Mouse (Mus musculus): ENCODE measurements around the gene Metap1. TPM values are rescaled to one million over a fixed set of nuclear protein-coding genes. Genes with fewer than 3 reads are reported as not detected.

Metap1 gene
- polyA plus RNA-seq (2014; fragmentation: Nextera tagmentation; extraction: Ambion mirVana): 49.2 and 53.7 TPM in 2 replicates

DNA sequence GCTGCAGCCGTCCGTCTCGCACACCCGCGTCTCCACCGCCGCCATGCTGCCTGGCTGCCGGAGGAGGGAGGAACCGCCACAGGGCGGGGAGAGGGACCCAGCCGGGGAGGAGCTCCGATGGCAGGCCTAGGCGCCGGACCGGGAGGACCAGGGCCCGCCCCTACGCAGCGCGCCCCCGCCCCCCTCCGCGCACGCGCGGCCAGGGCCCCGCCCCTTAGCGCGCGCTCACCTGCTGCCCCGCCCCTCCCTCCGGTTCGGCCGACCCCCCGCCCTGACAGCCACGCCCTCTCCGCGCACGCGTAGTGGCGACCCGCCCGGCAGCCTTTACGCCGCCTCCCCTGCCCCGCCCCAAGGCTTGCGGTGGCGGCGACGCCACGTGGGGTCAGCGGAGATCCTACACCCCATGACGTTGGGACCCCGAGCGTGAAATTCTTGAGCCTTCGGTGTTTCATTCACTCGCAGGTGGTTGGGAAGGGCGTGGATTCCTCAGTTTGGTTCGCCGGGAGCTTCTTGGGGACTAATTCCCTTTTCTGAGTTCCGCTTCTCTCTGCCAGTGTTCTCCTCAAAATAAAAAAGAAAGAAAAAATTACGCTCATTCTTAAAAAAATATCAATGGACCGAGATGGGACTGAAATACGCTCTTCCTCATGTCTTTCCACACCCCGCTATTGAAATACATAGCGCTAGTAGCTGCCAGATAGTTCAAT lies at the start of gene Metap1:
Metap1 (minus strand) TSS at position 189 of the 707 bp plus-strand sequence.
- Histone ChIP-seq H3K9me3 (ENCODE audit: control insufficient read depth, low read length) (no peaks in the 10 kb centered on the region), H3K4me1 (ENCODE audit: control insufficient read depth, insufficient read depth, low read length) (peaks cover 8% of the 10 kb centered on the region), H3K36me3 (ENCODE audit: control insufficient read depth, insufficient read depth, low read length) (peaks cover 4% of the 10 kb centered on the region; the same call in 1 of the 2 replicates), H3K9ac (ENCODE audit: low read length) (peak within 1 kb of the TSS; percentile 84), H3K4me2 (peak within 1 kb of the TSS; percentile 68), H3K27me3 (ENCODE audit: control insufficient read depth, insufficient read depth, low read length) (no peaks in the 10 kb centered on the region), H3K4me3 (ENCODE audit: low read depth, low read length) (peak within 1 kb of the TSS; percentile 77), H3K27ac (ENCODE audit: low read depth, low read length) (peak within 1 kb of the TSS; percentile 7; the same call in 1 of the 2 replicates)
- DNase-seq (ENCODE audit: low spot score, missing footprints) (peak; percentile 100), ATAC-seq (ENCODE audit: low FRiP score) (peak; percentile 99)
- WGBS: 2% methylated on average over 48 of the region's 65 CpGs

DNA sequence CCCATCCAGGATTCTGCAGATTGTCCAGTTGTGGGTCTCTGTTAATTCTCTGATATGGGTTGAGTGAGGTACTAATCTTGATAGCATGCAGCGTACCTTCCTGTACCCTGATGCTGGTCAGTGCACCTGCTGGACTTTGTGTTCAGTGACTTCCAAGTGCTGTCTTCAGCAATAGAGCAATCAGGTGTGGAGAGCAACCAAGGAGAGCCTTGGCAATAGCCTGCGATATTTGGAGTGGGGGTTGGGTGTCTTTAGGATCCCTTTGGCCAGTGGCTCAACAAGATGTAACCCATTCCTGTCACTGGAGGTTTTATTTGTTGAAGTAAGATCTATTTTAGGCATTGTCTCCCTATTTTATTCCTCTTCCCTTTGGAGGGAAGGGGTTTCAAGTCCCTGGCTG lies 46.7 kb upstream of the Metap1 start:
- Histone ChIP-seq H3K4me3 (ENCODE audit: low read depth, low read length) (no peak overlapping the region), H3K36me3 (ENCODE audit: control insufficient read depth, insufficient read depth, low read length) (no peaks in the 10 kb centered on the region), H3K4me2 (no peak overlapping the region), H3K9ac (ENCODE audit: low read length) (no peak overlapping the region), H3K4me1 (ENCODE audit: control insufficient read depth, insufficient read depth, low read length) (0 out of 2 replicates have a peak, but pooled peaks cover 3% of the 10 kb centered on the region), H3K9me3 (ENCODE audit: control insufficient read depth, low read length) (no peaks in the 10 kb centered on the region), H3K27ac (ENCODE audit: low read depth, low read length) (no peak overlapping the region), H3K27me3 (ENCODE audit: control insufficient read depth, insufficient read depth, low read length) (no peaks in the 10 kb centered on the region)
- DNase-seq (ENCODE audit: low spot score, missing footprints): no peak
- no peak for ATAC-seq (ENCODE audit: low FRiP score)
- WGBS: 96% methylated on average over 2 of the region's 2 CpGs

DNA sequence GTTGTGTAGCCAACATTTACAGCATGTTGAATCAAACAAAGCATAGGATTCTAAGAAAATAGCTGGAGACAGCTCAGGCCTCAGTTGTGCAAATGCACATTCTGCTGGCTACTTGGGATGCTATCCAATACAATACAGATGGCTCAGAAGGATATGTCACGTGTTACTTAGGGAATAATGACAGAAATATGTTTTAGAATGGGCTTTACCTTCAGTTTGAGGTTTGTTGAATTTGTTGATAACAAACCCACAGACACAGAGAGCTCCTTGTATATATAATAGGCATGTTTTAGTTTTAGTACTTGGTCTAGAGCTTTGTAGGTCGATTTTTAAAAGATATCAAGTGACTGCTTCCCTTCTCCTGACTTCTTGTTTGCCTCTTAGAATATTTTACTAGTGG lies 43.4 kb upstream of the Metap1 start:
- Histone ChIP-seq H3K4me3 (ENCODE audit: low read depth, low read length) (no peak overlapping the region), H3K4me1 (ENCODE audit: control insufficient read depth, insufficient read depth, low read length) (peaks cover 19% of the 10 kb centered on the region), H3K4me2 (no peak overlapping the region), H3K27me3 (ENCODE audit: control insufficient read depth, insufficient read depth, low read length) (no peaks in the 10 kb centered on the region), H3K27ac (ENCODE audit: low read depth, low read length) (no peak overlapping the region), H3K9ac (ENCODE audit: low read length) (no peak overlapping the region), H3K36me3 (ENCODE audit: control insufficient read depth, insufficient read depth, low read length) (no peaks in the 10 kb centered on the region), H3K9me3 (ENCODE audit: control insufficient read depth, low read length) (no peaks in the 10 kb centered on the region)
- no peak for ATAC-seq (ENCODE audit: low FRiP score)
- 75% methylated on average over 2 of the region's 2 CpGs for WGBS
- DNase-seq (ENCODE audit: low spot score, missing footprints): no peak

DNA sequence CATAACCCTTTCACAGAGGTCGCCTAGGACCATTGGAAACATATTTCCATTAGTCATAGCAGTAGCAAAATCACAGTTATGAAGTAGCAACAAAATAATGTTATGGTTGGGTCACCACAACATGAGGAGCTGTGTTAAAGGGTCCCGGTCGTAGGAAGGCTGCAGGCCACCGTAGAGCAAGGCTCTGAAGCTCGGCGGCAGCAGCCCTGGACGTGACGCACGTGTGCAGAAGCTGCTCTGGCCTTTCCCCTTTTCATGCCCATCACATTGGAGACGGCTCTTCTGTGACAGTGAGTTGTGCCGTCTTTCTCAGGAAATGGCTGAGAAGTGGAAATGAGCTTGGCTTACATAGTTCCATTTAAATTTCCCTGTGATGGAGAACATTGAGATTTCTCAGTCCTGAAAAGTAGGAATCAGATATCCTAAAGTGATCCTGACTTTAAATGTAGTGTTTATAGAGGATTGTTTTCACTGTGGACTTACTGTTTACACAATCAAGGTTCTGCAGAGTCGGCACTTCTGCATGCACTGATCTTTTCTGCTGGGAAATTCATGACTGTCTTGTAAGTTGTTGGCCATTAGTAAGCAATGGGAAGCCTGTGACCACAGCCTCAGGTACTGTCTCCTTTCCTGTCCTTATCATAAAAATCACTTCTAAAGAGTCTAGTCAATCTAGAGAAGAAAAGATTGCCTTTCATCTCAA lies 42.3 kb upstream of the Metap1 start:
- ATAC-seq (ENCODE audit: low FRiP score) (no peak), DNase-seq (ENCODE audit: low spot score, missing footprints) (no peak)
- no peaks in the 10 kb centered on the region for H3K9me3 ChIP-seq (ENCODE audit: control insufficient read depth, low read length)
- no peak overlapping the region for H3K9ac ChIP-seq (ENCODE audit: low read length)
- H3K27ac ChIP-seq (ENCODE audit: low read depth, low read length): no peak overlapping the region
- 71% methylated on average over 12 of the region's 12 CpGs for WGBS
- no peak overlapping the region for H3K4me2 ChIP-seq
- H3K4me3 ChIP-seq (ENCODE audit: low read depth, low read length): no peak overlapping the region
- H3K36me3 ChIP-seq (ENCODE audit: control insufficient read depth, insufficient read depth, low read length): no peaks in the 10 kb centered on the region
- H3K4me1 ChIP-seq (ENCODE audit: control insufficient read depth, insufficient read depth, low read length): peaks cover 19% of the 10 kb centered on the region
- no peaks in the 10 kb centered on the region for H3K27me3 ChIP-seq (ENCODE audit: control insufficient read depth, insufficient read depth, low read length)

DNA sequence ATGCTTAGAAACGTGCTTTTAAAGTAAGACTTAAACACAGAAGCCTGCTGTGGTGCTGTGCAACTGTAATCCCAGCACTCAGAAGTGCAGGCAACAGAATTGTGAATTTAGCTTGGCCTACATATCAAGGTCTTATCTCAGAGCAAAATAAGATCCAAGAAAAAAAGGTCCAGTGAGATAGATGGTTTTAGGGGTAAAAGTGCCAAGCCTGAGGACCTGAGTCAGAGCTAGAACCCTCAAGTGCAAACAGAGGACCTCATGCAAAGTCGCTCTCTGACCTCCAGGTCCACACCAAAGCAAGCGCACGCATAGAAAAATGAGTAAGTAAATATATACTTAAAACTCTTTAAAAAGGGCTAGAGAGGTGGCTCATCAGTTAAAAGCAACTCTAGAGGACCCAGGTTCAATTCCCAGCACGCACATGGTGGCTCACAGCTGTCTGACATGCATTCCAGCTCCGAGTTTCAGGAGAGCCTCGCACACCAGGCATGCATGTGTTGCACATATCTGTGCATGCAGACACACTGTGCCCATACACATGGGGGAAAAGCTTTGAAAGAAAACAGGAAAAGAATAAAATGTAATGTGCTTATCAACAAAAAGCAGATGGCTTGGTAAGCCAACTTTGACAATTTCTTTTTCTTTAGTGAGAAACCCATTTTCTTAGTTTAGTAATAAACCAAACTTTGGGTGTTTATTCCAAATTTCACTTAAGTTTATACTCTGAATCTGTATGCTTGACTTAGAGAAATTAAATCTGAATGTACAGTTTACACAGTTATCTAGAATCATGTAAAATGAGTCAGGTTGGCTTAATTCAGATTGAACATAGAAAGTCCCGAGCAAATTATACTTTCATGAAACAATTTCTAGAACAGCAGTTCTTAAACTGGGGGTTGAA lies 41.5 kb upstream of the Metap1 start:
- Histone ChIP-seq H3K9ac (ENCODE audit: low read length) (no peak overlapping the region), H3K27ac (ENCODE audit: low read depth, low read length) (no peak overlapping the region), H3K4me2 (no peak overlapping the region), H3K9me3 (ENCODE audit: control insufficient read depth, low read length) (no peaks in the 10 kb centered on the region), H3K27me3 (ENCODE audit: control insufficient read depth, insufficient read depth, low read length) (no peaks in the 10 kb centered on the region), H3K4me1 (ENCODE audit: control insufficient read depth, insufficient read depth, low read length) (peaks cover 19% of the 10 kb centered on the region), H3K4me3 (ENCODE audit: low read depth, low read length) (no peak overlapping the region), H3K36me3 (ENCODE audit: control insufficient read depth, insufficient read depth, low read length) (no peaks in the 10 kb centered on the region)
- ATAC-seq (ENCODE audit: low FRiP score) (no peak), DNase-seq (ENCODE audit: low spot score, missing footprints) (no peak)
- 83% methylated on average over 8 of the region's 8 CpGs for WGBS

DNA sequence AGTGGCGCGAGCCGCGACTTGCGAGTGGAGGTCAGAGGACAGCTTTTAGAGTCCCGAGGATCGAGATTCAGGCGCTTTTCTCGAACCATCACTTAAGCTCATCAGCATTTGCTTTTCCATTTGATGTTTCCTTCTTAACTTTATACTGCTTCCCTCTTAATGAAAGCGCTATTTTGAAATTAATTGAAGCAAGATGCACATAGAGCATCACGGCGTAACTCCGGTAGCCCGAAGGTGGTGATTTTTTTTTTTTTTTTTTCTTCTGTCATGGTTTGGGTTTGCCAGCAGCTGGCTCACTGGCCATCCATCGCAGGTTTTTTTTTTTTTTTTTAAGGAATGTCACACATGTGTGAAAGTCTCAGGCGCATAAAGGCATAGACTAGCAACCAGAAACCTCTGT lies 39.0 kb upstream of the Metap1 start:
- Histone ChIP-seq H3K4me3 (ENCODE audit: low read depth, low read length) (peak overlapping the region; percentile 95), H3K27ac (ENCODE audit: low read depth, low read length) (peak overlapping the region; percentile 93; the same call in 1 of the 2 replicates), H3K4me2 (peak overlapping the region; percentile 57), H3K4me1 (ENCODE audit: control insufficient read depth, insufficient read depth, low read length) (peaks cover 19% of the 10 kb centered on the region), H3K9me3 (ENCODE audit: control insufficient read depth, low read length) (no peaks in the 10 kb centered on the region), H3K9ac (ENCODE audit: low read length) (peak overlapping the region; percentile 98), H3K27me3 (ENCODE audit: control insufficient read depth, insufficient read depth, low read length) (no peaks in the 10 kb centered on the region; the same call in 1 of the 2 replicates), H3K36me3 (ENCODE audit: control insufficient read depth, insufficient read depth, low read length) (no peaks in the 10 kb centered on the region)
- DNase-seq (ENCODE audit: low spot score, missing footprints) (no peak), ATAC-seq (ENCODE audit: low FRiP score) (no peak)
- 3% methylated on average over 16 of the region's 16 CpGs for WGBS

DNA sequence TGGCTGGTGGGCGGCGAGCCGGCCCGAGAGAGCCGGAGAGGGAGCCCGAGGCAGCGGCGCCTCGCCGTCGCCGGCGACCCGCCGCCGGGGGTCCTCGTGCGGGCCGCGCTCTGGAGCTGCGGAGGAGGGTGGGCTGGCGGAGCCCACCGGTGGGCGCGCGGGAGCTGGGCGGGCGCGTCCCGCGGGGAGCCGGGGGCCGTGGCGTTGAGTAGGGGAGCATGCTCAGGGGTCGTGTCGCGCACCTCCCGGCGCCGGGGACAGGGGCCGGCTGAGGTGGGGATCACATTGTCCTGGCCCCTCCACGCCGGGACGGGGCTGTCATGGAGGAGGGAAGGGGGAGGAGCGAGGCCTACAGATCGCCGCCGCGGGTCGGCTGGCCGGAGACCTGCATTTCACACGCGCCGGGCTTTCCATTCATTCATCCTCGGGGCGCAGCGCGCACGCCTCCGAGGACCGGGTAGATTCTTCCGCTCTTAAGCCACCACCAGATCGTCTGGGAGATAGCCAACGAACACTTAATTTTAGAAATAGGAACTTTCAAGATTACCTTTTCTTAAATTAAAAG lies 38.4 kb upstream of the Metap1 start:
- DNase-seq (ENCODE audit: low spot score, missing footprints) (peak; percentile 96), ATAC-seq (ENCODE audit: low FRiP score) (peak; percentile 85)
- under 1% methylated on average over 56 of the region's 64 CpGs for WGBS
- H3K4me2 ChIP-seq: peak overlapping the region; percentile 57
- no peaks in the 10 kb centered on the region for H3K9me3 ChIP-seq (ENCODE audit: control insufficient read depth, low read length)
- H3K27ac ChIP-seq (ENCODE audit: low read depth, low read length): peak overlapping the region; percentile 93
- no peaks in the 10 kb centered on the region; the same call in 1 of the 2 replicates for H3K27me3 ChIP-seq (ENCODE audit: control insufficient read depth, insufficient read depth, low read length)
- peak overlapping the region; percentile 98 for H3K9ac ChIP-seq (ENCODE audit: low read length)
- peak overlapping the region; percentile 95 for H3K4me3 ChIP-seq (ENCODE audit: low read depth, low read length)
- H3K36me3 ChIP-seq (ENCODE audit: control insufficient read depth, insufficient read depth, low read length): no peaks in the 10 kb centered on the region
- H3K4me1 ChIP-seq (ENCODE audit: control insufficient read depth, insufficient read depth, low read length): peaks cover 19% of the 10 kb centered on the region

DNA sequence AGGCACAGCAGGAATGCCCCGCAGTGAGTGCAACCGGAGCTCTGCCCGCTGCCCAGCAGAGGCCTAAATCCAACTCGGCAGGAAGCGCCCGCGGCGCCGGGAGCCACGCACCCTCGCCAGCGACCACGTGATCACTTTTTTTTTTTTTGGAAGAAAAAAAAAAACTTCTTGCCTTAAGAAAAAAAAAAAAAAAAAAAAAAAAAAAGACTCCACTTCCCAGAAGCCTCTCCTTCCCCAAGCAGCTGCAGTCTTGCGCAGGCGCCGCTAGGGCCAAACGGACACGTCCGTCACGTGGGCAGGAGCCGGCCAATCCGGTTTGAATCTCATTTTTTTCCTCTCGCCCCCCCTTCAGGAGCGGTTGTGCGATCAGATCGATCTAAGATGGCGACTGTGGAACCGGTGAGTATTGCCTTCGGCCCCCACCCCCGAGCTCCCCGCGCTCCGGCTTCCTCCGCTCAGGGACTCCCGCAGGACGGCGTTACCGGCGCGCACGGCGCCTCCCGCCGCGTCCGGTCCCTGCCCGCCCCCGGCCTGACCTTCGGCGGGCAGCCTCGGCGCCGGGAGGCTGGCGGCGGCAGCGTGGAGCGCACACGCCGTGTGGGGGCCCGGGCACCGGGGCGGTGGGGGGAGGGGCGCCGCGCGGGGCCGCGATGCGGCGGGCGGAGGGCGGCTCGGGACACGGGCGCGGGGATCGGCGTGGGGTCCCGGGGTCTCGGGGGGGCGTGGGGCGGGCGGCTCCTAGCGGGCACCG lies 37.8 kb upstream of the Metap1 start:
- Histone ChIP-seq H3K4me3 (ENCODE audit: low read depth, low read length) (peak overlapping the region; percentile 95), H3K9ac (ENCODE audit: low read length) (peak overlapping the region; percentile 98), H3K27ac (ENCODE audit: low read depth, low read length) (peak overlapping the region; percentile 93), H3K36me3 (ENCODE audit: control insufficient read depth, insufficient read depth, low read length) (no peaks in the 10 kb centered on the region), H3K4me2 (peak overlapping the region; percentile 91), H3K9me3 (ENCODE audit: control insufficient read depth, low read length) (no peaks in the 10 kb centered on the region), H3K4me1 (ENCODE audit: control insufficient read depth, insufficient read depth, low read length) (peaks cover 19% of the 10 kb centered on the region), H3K27me3 (ENCODE audit: control insufficient read depth, insufficient read depth, low read length) (no peaks in the 10 kb centered on the region; the same call in 1 of the 2 replicates)
- DNase-seq (ENCODE audit: low spot score, missing footprints): peak; percentile 98
- WGBS: under 1% methylated on average over 55 of the region's 85 CpGs
- peak; percentile 92 for ATAC-seq (ENCODE audit: low FRiP score)

Data from midbrain, embryonic 11.5 days (tissue).